Mouse (Mus musculus): ENCODE results near the gene B230219D22Rik. TPM values are rescaled to one million over a fixed set of nuclear protein-coding genes. Genes with fewer than 3 reads are reported as not detected.
A peak's percentile ranks its signal among the peaks of the same experiment; 100 is the strongest.
"Not testable (repeated sequence)": the region's sequence is repeated elsewhere in the genome, so short reads cannot be mapped to it uniquely, and the experiment has no call there.

Gene B230219D22Rik
- 10 to 100 TPM; 81.0 to 85.9 TPM for total RNA-seq (2021)

- intact Hi-C loops (cut with DNase I), result loop anchor here (1.0 to 2.0 kb wide), 2 partner anchors 22 to 34 kb away; partner anchors contain the start of genes Pcbd2 and Txndc15
- peak; percentile 89 to 91 for DNase-seq (ENCODE audit: low spot score in 2 of 2)
These were observed at the start of gene B230219D22Rik for GRCm38 (mm10) chr13:55692535-55693242. Gene B230219D22Rik, plus strand, starts transcription at chr13:55693124.

DNA sequence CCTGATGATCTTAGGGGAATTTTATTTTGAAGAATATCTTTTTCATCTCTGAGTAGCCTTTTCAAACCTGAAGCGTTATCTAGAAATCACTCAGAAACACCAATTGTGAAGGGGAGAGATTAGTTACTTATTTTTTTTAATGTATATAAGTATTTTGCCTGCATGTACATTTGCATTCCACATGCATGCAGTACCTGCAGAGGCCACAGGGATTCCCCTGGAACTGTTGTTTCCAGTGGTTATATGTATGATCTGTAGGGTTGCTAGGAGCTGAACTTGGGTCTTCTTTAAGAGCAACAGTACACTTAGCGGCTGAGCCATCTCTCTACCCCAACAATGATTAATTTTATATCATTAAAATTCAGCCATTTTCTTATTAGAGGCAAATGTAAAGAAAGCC is 48.4 kb upstream of the B230219D22Rik start:
- intact Hi-C loops (cut with DNase I), result no loop called here

DNA sequence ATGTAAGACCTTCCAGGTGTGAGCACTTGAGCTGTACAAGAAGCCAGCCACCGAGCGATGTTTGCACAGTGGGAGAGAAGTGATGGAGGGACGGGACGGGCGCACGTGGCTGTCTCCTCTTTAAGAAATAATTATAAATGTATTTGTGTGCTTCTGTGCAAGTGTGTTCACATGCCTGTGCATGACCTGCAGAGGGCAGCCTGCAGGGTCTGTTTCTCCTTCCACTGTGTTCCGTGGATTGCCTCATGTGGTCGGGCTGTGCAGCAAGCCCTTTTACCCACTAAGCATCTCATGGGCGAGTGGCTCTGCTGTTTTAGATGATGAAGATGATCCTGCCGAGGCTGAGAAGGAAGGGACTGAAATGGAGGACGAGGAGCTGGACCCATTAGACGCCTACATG is 42.8 kb upstream of the B230219D22Rik start:
- intact Hi-C loops (cut with DNase I), result no loop called here
- no peak for DNase-seq (ENCODE audit: low spot score in 2 of 2)

More for the DNA sequence above, 48.4 kb upstream of the B230219D22Rik start:
- DNase-seq (ENCODE audit: low spot score in 2 of 2), result no peak

- no peak for DNase-seq (ENCODE audit: low spot score in 2 of 2)
- intact Hi-C loops (cut with DNase I), result no loop called here
These were observed 41.9 kb upstream of the B230219D22Rik start for GRCm38 (mm10) chr13:55650980-55651379.

DNA sequence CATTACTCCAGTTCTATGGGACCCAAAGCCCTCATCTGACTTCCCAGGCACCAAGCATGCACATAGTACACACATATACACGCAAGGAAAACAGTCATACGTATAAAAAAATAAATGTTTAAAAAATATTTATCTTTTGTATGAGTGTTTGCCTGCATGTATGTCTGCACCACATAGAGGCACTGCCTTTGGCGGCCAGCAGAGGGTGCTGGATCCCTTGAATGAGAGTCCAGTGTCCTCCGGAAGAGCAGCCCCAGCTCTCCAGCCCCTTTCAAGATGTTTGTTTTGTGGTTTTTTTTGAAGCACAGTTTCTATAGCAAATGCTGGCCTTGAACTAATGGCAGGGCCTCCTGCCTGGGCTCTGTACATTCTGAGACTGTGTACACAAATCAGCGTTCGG is 24.4 kb upstream of the B230219D22Rik start:
- DNase-seq (ENCODE audit: low spot score in 2 of 2), result peak in 1 of 2 experiments; percentile 8
- intact Hi-C loops (cut with DNase I), result no loop called here

DNA sequence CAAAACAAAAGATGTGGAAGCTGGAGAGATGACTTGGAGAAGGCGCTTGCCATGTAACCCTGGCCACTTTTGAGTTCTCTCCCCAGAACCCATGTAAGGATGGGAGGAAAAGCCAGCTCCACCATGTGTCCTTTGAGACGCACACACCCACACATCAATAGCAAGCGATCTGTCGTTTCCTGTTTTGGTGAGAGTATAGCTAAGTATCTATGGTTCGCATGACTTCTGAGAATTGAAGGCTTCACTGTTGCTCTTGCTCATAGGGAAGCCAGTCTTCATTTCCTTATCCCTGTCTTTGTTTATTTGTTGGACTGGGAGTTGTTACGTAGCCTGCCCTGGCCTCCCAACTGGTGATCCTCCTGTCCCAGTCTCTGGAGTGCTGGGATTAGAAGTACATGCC is 20.2 kb upstream of the B230219D22Rik start:
- intact Hi-C loops (cut with DNase I), result no loop called here

GRCm38 (mm10) chr13:55677364-55677763 is 15.6 kb upstream of the B230219D22Rik start:
- intact Hi-C loops (cut with DNase I), result no loop called here
- no peak for DNase-seq (ENCODE audit: low spot score in 2 of 2)

More for the DNA sequence above, 20.2 kb upstream of the B230219D22Rik start:
- no peak for DNase-seq (ENCODE audit: low spot score in 2 of 2)

GRCm38 (mm10) chr13:55682201-55682600 is 10.7 kb upstream of the B230219D22Rik start:
- DNase-seq (ENCODE audit: low spot score in 2 of 2), result no peak
- intact Hi-C loops (cut with DNase I), result no loop called here

DNA sequence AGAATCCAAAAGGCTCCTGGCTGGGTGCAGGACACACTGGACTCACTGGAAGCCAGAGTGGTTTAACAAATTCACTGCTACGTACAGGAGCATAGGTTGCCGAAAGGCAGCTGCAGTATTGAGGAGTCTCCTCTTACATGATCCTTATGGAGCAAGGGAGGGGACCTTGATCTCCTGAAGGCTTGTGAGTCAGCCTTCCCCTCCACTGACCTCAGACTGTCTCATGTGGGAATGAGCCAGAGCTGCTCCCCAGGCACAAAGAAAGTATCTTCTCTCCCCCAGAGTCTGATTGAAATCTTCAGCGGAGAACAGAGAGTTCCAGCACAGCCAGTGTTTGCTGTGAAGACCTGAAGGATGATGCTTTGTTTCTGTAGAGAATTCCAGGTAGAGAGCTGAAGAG is 9.3 kb upstream of the B230219D22Rik start:
- intact Hi-C loops (cut with DNase I), result no loop called here
- DNase-seq (ENCODE audit: low spot score in 2 of 2), result no peak

GRCm38 (mm10) chr13:55686107-55686633 is 6.8 kb upstream of the B230219D22Rik start:
- no peak for DNase-seq (ENCODE audit: low spot score in 2 of 2)
- intact Hi-C loops (cut with DNase I), result no loop called here

DNA sequence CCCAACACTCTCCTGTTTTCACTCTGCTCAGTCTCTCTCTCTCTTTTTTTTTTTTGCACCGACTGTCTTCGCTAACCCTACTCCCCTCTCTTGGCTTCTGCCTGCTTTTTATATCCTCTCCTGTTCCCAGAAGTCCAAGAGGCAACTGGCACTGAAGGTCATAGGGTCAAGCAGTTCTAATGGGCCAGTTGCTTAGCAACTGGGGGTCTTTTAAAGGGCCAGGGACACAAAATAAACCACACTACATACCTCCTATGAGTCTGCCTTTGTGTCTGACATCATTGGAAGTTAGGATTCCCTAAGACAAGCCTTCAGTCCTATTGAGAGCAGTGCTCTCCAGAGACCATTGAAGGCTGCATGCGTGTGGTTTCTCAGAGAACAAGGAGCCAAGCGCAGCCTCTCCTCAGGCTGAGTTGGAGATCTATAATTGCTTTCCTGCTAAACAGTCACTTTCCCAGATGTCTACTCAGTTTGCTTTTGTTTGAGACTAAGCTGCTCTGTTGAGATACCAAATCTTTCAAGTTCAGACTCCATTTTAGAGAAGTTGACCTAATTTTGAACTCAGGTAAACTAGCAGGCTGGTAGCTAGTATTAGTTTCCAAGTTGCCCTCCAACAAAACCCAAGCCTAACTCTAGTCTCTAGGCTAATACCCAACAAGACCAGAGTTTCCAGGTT is 4.9 kb upstream of the B230219D22Rik start:
- intact Hi-C loops (cut with DNase I), result no loop called here
- no peak for DNase-seq (ENCODE audit: low spot score in 2 of 2)

DNA sequence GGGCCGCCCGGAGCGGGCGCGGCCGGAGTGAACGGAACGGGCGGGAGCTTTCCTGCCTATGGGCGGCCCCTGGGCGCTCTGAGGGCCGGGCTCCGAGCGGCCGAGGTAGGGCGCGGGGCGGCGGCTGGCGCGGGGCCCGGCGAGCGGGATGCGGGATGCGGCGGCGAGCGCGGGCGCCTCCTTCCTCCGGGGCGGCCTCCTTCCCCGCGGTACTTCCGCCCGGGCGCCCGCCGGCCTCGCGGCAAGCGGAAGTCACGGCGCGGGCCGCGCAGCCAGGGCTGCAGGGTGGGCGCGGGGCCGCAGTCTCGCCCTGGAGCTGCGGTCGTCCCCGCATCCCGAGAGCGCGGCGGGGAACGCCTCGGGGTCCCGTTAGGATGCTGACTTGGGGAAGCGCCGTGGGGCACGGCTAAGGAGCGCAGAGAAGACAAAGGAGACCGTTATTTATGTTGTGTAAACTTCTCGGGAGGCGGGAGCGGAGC is 358 bp downstream of the B230219D22Rik start:
- intact Hi-C loops (cut with DNase I), result loop anchor here (1.0 to 2.0 kb wide), 2 partner anchors 21 to 34 kb away; partner anchors contain the start of genes Pcbd2 and Txndc15
- DNase-seq (ENCODE audit: low spot score in 2 of 2), result no peak

DNA sequence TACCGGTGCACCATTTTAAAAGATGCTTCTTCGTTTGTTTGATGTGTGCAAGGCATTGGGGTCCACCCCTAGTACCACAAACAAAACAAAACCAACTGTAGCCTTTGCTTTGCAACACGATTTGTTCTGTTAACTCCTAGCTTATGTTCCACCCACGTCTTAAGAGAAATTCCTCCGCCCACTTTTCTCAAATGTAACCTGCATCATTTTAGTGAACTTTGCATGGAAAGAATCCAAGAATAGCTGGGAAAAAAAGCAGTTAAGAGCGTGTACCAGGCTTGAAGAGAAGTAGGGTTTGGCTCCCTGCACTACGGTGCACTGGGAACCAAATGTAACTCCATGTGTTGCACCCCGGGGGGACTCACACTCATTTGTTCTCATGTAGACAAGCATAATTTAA is 1.2 kb downstream of the B230219D22Rik start:
- intact Hi-C loops (cut with DNase I), result no loop called here
- no peak for DNase-seq (ENCODE audit: low spot score in 2 of 2)

GRCm38 (mm10) chr13:55695989-55696388 is 3.1 kb downstream of the B230219D22Rik start:
- intact Hi-C loops (cut with DNase I); DNase-seq (ENCODE audit: low spot score in 2 of 2): not testable (repeated sequence)

DNA sequence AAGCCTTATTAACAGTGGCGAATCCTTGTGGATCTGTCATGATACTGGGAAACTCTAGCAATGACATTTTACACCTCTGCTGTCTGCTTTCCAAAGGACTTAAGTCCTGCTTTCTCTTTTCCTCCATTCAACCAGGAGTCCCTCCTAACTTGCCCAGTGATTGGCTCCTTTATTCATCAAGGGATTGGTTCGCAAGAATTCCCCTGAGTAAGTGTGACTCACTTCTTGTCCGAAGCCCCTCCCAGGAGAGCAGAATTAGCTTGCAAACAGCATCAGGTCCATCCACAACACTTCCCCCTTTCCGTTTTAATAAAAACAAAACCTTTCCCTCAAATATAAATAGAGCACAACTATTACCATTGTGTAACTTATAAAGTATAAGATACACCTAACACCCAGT is 11.4 kb downstream of the B230219D22Rik start:
- intact Hi-C loops (cut with DNase I), result no loop called here
- no peak for DNase-seq (ENCODE audit: low spot score in 2 of 2)

DNA sequence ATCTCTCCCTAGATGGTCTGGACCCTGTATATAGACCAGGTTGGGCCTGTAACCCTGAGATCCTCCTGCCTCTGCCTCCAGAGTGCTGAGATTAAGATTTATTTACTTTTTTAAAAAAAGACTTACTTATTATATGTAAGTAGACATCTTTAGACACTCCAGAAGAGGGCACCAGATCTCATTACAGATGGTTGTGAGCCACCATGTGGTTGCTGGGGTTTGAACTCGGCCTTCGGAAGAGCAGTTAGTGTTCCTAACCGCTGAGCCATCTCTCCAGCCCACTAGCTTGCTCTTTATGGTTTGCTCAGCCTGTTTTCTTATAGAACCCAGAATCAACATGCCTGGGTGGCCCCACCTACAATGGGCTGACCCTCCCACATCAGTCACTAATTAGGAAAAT is 19.9 kb downstream of the B230219D22Rik start:
- intact Hi-C loops (cut with DNase I), result no loop called here
- no peak for DNase-seq (ENCODE audit: low spot score in 2 of 2)

DNA sequence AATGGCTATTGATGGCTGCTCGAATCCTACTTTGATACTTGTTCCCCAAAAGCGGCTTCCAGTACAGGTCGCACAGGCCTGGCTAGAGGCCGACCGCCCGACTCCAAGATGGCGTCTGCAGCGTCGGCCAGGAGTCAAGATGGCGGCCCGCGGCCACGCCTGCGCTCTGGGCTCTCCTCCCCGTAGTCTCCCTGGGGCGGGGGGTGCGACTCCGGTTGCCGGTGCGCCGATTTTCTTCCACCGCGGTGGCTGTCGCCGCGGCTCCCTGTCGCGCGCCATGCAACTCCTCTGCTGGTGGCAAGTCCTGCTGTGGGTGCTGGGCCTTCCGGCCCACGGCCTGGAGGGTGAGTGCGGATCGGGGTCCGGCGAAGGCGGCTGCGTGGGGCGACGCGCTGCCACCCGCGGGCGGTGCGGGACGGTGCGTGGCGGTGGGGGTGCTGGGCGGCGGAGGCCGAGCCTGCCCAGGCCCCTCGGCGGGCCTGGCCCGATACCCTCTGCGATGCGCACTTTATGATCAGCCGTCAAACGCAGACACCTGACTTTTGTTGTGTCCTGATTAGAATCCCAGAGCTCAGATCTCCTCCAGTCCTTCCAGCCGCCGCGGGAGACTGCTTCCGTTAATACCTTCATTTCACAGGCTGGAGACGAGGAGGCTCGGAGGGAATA is 21.7 kb downstream of the B230219D22Rik start, which contains the start of gene Txndc15:
Gene Txndc15, plus strand, starts transcription at position 150 of the 666 bp plus-strand sequence.
- DNase-seq (ENCODE audit: low spot score in 2 of 2), result peak; percentile 88 to 89
- intact Hi-C loops (cut with DNase I), result loop anchor here (1.0 kb wide), 1 partner anchor 21 kb away; the partner anchor contains the start of gene B230219D22Rik

DNA sequence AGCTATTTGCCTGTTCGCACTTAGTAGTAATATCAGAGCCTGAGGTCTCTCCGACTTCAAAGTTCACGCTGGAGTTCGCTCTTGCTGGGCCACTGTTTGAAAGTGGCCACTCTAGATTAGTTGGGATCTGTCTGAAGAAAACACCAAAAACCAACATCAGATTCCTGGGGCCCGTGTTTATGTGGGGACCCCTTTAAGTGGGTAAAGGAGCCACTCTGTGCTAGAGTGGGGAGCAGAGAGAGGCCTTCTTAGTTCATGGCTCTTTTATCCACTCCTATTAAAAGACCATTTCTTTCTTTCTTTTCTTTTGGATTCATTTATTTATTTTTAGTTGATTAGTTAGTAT is 22.2 kb downstream of the B230219D22Rik start:
- intact Hi-C loops (cut with DNase I), result no loop called here
- no peak for DNase-seq (ENCODE audit: low spot score in 2 of 2)

DNA sequence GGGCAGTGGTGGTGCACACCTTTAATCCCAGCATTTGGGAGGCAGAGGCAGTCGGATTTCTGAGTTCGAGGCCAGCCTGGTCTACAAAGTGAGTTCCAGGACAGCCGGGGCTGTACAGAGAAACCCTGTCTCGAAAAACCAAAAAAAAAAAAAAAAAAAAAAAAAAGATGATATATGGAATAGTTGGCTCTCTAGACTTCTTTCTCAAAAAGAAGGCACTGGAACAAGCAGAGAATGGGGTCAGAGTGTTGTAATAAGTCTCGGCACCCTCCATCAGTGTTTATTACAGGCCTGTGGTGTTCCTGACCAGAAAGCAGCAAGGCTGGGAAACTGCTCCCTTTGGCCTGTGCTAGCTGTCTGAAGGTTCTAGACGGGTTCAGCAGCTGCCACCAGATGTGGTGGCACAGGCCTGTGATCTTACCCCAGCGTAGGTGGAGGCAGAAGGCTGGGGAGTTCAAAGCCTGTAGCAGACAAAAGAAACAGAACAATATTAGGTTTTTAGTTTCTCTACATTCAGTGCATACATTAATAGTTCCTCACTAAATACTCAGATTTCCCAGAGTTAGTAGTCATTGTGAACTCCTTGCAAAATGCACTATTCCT is 23.1 kb downstream of the B230219D22Rik start:
- DNase-seq (ENCODE audit: low spot score in 2 of 2), result no peak
- intact Hi-C loops (cut with DNase I), result no loop called here

DNA sequence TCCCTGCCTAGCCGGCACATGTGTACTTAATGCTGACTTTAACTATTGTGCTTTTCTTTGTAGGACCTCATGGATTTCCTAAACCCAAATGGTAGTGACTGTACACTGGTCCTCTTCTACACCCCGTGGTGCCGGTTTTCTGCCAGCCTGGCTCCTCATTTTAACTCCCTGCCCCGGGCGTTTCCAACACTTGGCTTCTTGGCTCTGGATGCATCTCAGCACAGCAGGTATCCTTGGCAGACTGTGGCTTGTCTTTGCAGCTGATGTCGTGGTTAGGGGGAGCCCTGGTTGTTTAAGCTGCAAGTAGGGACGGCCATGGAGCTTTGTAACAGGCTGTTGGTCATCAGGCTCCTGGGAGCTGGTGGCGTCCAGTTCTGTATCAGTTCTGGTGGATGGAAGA is 28.6 kb downstream of the B230219D22Rik start:
- no peak for DNase-seq (ENCODE audit: low spot score in 2 of 2)
- intact Hi-C loops (cut with DNase I), result no loop called here
